Mouse (Mus musculus): ENCODE results near the gene Il21r.

Gene Il21r

DNA sequence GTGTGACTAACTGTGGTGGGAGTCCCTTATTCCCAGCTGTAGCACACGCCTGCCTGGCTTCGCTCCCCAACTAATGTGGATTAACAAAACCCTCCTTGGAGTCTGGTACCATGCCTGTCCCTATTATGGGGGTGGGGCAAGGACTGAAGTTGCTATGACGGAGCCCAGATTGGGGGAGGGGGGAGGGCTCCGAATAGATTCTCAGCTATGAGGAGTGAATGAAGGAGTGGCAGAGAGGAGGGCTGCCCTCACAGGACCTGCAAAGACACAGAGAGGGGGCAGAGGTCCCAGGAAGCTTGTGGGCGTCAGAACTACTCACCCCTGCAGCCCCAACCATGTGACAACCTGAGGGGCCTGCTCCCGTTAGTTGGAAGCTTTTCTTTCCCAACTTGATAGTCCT lies 35.1 kb downstream of the Il21r start:
- DNase-seq (ENCODE audit: extremely low spot score, low spot score), result no peak

DNA sequence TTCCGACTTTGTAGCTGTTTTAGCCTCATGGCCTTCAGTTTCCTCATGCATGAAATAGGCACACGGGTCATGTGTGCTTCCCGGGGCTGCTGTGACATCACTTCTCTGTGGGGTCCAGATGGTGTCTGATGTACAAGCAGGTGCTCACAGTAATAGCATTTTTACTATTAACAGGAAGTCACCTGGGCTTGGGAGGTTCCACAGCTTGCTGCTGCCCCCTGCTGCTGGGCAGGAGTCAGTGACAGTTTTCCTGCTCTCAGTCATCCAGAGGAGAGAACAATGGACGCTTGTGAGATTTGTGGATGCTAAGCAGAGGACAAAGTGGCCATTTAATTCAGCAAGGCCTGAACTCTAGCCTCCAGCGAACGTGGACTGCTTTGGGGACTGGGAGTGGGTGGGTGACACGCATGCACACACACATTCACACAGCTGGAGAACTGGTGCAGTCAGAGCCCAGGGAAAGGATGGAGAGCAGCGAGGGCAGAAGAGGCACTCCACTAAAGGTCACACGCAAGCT lies 35.7 kb downstream of the Il21r start:
- peak; percentile 63 for DNase-seq (ENCODE audit: extremely low spot score, low spot score)

DNA sequence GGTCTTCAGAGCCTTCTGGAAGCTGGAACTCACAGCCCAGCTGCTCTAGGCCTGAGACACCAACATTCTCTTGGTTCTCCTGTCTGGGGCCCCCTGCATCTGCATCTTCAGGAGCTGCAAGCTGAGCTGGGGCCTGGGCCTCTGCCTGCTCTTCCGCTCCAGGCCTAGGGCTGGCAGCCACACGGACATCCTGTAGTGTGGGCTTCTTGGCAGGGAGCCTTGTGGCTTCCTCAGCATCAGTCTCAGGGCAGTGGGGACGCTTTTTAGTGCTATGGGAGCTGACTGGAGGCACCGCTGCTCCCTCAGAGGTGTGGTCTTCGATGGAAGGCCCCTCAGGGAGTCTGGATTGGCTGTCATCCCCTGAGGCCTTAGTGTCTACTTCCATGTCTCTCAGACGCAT lies 40.7 kb downstream of the Il21r start:
- no peak for DNase-seq (ENCODE audit: extremely low spot score, low spot score)

DNA sequence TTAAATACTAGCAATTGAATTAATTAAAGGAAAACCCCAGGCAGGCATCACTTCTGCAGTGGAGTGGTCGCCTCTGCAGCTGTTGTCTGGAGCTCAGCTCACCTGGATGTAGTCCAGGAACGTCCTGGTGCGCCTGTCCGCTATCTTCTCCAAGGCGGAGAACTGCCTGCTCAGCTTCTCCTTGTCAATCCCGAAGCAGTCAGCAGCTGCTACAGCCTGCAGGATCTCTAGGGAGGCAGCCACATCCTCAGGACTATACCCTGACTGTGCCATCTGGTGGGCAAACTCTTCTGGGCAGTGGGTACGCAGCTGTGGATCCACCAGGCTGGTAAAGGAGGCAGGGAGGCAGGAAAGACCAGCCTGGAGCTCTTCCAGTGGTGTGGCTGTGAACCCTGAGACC lies 42.2 kb downstream of the Il21r start:
- no peak for DNase-seq (ENCODE audit: extremely low spot score, low spot score)

GRCm38 (mm10) chr7:125649013-125649412 lies 45.8 kb downstream of the Il21r start:
- no peak for DNase-seq (ENCODE audit: extremely low spot score, low spot score)

- no peak for DNase-seq (ENCODE audit: extremely low spot score, low spot score)
These were observed 54.3 kb downstream of the Il21r start for GRCm38 (mm10) chr7:125657511-125657910.

DNA sequence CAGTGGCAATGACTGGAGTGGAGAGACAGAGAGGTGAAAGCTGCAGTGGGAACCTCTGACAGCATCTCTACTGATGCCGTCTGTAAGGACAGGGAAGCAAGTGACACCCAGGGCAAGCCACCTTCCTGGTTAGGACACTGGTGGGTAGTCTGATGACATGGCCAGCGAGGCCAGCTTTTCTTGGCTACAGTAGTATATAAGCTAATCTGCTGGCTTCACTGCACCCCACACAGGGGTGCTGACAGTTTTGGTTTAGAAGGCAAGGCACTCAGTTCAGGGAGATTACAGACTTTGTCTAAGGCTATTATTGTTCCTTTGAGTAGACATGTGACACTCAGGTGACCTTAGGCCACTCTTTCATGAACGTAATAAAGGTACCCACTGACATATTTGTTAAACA lies 60.4 kb downstream of the Il21r start:
- DNase-seq (ENCODE audit: extremely low spot score, low spot score), result no peak

DNA sequence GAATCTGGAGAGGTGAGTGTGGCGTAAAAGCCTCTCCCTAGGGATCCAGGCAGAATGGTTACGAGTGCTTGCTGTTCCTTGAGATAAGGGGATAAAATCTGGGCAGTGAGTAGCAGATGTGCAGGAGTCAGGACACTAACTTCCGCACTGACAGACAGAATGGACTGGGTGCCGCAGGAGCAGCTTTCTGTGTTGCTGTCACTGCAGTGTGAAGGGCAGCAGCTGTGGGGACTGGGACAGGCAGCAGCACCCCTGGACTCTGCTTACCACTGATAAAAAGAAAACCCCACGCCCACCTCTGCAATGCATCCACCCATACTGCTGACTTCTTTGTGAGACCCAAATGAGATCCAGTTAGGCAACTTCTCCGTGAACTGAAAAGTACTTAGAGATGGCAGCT lies 67.6 kb downstream of the Il21r start:
- DNase-seq (ENCODE audit: extremely low spot score, low spot score), result no peak

DNA sequence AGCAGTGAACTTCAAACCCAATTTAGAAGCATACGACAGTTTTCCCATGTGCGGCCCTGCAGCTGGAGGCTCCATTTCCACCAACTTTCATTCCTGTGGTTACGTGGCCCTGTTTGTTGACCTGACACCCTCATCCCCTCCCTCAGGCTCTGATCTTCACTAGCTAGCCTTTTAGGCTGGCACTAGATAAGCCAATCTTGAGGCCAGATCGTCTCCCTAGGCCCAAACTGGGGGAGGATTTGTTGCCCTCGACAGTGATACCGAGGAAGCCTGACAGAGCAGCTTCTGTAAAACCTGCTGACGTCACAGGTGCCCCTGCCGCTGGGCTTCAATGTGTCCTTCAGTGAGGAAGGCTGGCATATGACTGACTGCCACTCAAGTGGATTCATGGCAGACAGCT lies 68.2 kb downstream of the Il21r start:
- no peak for DNase-seq (ENCODE audit: extremely low spot score, low spot score)

DNA sequence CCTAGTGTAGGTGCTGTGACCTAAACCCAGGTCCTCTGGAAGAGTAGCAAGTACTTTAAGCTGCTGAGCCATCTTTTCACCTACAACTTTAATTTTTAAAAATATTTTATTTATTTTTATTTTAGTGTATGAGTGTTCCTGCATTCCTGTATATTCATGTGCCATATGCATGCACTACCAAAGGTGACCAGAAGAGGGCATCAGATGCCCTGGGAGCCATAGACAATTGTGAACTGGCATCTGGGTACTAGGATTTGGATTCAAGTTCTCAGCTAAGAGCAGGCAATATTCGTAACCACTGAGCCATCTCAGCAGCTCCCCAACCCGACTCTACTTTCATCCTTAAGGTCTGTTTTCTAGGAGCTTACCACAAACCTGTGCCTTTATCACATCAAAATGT lies 71.7 kb downstream of the Il21r start:
- peak; percentile 53 for DNase-seq (ENCODE audit: extremely low spot score, low spot score)

DNA sequence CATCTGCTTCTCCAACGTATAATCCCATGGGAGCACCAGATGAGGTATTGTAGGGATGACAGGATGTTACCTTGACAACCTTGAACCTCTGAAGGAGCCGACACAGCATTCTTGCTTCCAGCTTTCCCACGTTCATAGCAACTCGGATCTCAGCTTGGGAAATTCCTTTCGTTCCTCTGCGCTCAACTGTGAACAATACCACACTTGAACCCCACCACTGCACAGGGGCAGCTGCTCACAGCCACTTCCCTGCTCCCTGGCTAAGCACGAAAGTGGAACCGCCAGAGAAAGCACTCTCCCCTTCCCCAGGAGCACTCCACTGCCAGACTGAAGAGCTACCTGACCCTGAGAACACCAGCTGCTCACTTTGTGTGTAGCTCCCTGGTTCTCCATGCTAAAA lies 75.5 kb downstream of the Il21r start:
- DNase-seq (ENCODE audit: extremely low spot score, low spot score), result no peak

GRCm38 (mm10) chr7:125679936-125680335 lies 76.7 kb downstream of the Il21r start:
- DNase-seq (ENCODE audit: extremely low spot score, low spot score), result no peak

Data from neural tube, embryonic 10.5 days (tissue).